Mouse (Mus musculus) embryo, embryonic 10 days (tissue): ENCODE results near the gene Tbx4.

Experiments
- DNase-seq: peaks from one replicate; pipeline ENCODE4 v3.0.0-alpha.2; 2015; ENCODE audit warnings: low spot score

Tbx4 gene

GRCm38 (mm10) chr11:85909514-85909913 is 23.3 kb downstream of the Tbx4 start:
- DNase-seq: no peak

DNA sequence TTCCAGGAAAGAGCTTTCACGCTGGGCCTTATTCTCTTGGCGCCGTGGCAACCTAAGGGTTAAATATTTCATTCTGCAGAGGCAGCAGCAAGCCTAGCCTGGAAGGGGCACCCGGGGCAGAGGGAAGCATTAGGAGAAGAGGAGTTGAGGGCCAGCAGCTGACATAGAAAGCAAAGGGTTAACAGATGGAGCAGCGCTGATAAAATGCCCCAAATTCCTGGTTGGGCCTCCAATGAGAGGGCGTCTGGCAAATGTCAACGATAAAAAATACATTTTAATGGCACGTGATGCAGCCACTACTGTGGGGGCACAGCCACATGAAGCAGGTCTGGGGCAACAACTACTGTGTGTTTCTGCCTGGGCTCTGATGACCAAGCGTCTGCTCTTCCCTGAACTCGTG is 23.9 kb downstream of the Tbx4 start:
- DNase-seq: peak; percentile 53

- no peak for DNase-seq
Observed at GRCm38 (mm10) chr11:85913506-85913905, 27.3 kb downstream of the Tbx4 start.

- DNase-seq: peak; percentile 69
Observed at GRCm38 (mm10) chr11:85917091-85917992, 31.1 kb downstream of the Tbx4 start.

- peak; percentile 78 for DNase-seq
Observed at GRCm38 (mm10) chr11:85917993-85918325, 31.7 kb downstream of the Tbx4 start.

DNA sequence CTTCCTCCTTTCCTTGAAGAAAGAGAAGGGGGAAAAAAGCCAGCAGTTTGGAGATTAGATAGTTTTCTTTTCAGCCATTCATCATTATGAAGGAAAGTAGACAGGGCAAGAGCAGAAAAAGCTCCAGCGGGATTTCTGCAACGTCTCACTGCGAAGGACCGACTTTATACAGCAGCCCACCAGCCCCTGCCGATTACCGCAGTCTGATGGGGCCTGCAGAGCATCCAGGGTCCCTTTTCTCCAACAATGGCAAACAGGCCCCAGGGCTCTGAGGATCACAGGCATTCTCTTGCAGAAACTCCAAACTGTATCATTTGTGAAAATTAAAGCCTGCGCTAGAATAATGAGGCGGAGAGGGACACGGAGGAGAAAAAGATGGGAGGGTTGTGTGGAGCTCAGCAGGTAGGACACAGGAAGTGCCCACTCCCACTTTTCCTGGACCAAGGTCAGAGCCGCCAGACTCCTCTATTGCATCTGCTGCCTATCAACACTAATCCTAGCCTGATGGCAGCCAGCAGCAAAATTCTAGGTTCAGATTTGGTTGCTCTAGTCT is 32.2 kb downstream of the Tbx4 start:
- DNase-seq: no peak

DNA sequence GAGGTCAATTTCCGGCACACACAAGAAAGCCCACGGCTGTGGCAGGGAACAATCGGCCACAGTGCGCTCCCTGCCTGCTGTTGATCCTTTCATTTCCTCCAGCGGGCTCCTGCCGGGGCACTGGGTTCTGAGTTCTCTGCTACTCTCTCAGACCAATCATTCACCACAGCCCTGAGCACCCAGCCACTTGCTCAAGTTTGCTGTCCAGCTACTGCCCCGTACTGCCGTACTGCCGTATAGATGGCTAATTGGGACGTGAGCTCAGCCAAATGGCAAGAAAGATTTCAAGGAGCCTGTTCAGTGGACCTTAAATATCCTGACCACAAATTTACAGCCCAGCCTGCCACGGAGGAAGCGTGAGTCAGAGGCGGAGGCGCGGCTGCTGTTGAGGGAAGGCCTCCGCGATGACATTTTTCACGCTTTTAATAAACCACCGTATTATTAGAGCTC is 39.1 kb downstream of the Tbx4 start:
- DNase-seq: peak; percentile 62

GRCm38 (mm10) chr11:85926287-85926764 is 40.1 kb downstream of the Tbx4 start:
- DNase-seq: peak; percentile 21

- DNase-seq: no peak
Observed at GRCm38 (mm10) chr11:85928106-85928505, 41.9 kb downstream of the Tbx4 start.

GRCm38 (mm10) chr11:85929651-85930050 is 43.4 kb downstream of the Tbx4 start:
- DNase-seq: no peak

- DNase-seq: peak; percentile 54
Observed at GRCm38 (mm10) chr11:85941785-85942570, 55.8 kb downstream of the Tbx4 start.

DNA sequence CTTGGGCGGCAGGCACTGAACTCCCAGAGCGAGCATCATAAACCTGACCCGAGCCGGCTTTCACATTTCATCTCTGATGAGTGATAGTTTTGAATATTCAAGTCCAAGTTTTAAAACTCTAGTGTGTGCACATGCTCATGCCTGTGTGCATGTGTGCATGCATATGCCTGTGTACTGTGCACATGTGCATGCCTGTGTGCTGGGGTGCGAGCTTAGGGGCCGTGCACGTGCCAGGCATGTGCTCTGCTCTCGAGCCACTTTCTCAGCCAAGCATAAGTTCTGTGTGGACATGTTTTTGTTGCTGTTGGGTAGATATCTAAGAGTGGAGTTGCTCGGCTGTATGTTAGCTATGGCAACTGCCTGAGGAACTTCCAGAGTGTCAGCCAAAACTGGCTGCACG is 62.5 kb downstream of the Tbx4 start:
- DNase-seq: no peak

- DNase-seq: no peak
Observed at GRCm38 (mm10) chr11:85949749-85950148, 63.5 kb downstream of the Tbx4 start.

GRCm38 (mm10) chr11:85952538-85952937 is 66.3 kb downstream of the Tbx4 start:
- DNase-seq: no peak

GRCm38 (mm10) chr11:85955611-85956010 is 69.4 kb downstream of the Tbx4 start:
- no peak for DNase-seq

DNA sequence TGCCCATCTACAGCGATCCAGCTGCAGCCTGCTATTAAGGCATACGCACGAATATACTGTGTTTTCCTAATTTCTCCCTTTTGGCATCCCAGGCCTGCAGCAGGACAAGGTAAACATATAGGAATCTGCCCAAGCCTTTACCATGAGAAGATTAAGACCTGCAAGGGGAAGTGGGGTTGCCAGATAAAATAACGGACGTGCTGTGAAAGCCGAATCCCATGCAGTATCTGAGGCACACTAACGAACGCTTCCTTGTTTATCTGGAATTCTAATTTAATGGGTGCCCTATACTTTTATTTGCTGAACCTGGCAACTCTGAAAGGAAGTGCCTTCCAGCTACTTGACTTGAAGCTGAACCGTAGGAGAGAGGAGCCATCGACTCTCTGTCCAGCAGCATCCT is 70.2 kb downstream of the Tbx4 start:
- DNase-seq: no peak

GRCm38 (mm10) chr11:85956950-85957778 is 70.9 kb downstream of the Tbx4 start:
- DNase-seq: no peak

- DNase-seq: no peak
Observed at GRCm38 (mm10) chr11:85959837-85960236, 73.6 kb downstream of the Tbx4 start.

GRCm38 (mm10) chr11:85960273-85960672 is 74.1 kb downstream of the Tbx4 start:
- DNase-seq: no peak

GRCm38 (mm10) chr11:85961498-85961897 is 75.3 kb downstream of the Tbx4 start:
- DNase-seq: no peak
